Mouse (Mus musculus) cerebellum, adult 11 months (tissue): ENCODE data around the gene Shkbp1.
A peak's percentile ranks its signal among the peaks of the same experiment; 100 is the strongest.

Experiments
- DNase-seq: peaks from one replicate; pipeline ENCODE4 v3.0.0; 2022

Gene Shkbp1

DNA sequence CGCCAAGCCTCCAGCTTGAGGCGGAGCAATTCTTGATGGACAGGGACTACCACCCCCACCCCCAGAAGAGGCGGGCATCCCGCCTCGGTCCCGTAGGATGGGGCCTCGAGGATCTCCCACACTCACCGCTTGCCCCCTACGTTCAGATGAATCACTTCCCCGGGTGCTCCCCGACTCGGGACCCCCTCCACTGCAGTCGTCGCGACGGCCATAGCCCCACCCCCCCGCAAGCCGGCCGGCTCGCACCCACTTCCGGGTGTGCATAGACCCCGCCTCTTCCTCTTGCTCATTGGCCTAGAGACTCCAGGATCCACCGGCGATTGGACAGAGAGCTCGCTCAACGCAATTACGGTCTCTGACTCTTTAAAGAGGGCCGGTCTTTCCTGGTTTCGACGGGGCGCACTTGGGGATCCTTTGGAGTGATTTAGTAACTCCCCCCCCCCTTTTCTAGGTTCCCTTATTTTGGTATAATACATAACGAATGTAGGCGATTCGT, at the start of gene Shkbp1:
Gene Shkbp1 (minus strand): TSS at position 275 of the 496 bp plus-strand sequence.
- DNase-seq = peak; percentile 72

DNA sequence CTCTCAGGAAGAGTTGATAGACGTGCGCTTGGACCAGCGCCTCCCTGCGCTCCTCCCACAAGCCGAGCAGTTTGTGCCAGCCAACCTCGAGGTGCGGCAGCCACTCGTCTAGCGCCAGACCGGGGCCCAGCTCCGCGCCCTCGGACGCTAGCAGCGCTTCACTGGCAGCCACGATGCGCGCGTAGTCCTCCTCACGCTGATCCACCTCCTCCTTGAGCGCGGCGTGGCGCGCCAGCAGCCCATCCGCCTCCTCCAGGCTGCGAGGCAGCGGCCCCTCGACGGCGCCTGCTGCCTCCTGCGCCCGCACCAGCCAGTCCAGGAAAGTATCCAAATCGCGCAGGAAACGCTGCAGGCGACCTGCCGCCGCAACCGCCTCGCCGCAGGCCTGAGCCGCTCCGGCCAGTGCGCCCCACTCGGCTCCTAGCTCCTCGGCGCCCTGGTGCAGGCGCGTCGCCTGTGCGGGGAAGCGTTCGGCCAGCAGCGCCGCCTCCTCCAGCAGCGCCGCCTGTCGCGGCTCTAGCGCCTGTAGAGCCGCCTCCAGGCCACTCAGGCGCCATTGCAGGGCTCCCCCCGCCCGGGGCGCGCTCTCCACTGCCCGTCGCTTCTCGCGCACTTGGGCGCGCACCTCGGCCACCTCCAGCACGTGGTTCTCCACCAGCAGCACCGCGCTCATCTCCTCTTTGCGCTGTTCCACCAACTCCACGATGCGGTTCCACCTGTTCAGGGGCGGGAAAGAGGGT, 48.6 kb upstream of the Shkbp1 start:
- no peak for DNase-seq

DNA sequence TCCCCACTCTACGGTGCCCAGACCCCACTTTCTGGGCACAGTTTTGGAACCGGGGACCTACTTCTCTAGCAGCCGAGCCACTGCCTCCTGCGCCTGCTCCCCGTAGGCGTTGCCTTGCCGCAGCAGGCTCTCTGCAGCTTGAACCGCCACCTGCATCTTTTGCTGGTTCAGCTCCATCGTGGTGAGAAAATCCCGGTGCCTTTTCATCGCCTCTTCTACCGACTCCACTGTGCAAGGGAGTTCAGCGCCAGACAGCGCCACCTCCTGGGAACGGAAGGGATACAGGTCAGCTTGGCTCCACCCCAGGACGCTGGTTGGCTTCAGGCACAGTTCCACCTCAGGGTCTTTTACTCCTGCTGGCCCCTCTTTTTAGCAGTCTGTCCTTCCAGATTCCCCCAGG, 46.9 kb upstream of the Shkbp1 start:
- peak; percentile 81 for DNase-seq

- DNase-seq = no peak
Measured at GRCm38 (mm10) chr7:27400545-27400944, 44.7 kb upstream of the Shkbp1 start.

- no peak for DNase-seq
Measured at GRCm38 (mm10) chr7:27397048-27397949, 41.5 kb upstream of the Shkbp1 start.

DNA sequence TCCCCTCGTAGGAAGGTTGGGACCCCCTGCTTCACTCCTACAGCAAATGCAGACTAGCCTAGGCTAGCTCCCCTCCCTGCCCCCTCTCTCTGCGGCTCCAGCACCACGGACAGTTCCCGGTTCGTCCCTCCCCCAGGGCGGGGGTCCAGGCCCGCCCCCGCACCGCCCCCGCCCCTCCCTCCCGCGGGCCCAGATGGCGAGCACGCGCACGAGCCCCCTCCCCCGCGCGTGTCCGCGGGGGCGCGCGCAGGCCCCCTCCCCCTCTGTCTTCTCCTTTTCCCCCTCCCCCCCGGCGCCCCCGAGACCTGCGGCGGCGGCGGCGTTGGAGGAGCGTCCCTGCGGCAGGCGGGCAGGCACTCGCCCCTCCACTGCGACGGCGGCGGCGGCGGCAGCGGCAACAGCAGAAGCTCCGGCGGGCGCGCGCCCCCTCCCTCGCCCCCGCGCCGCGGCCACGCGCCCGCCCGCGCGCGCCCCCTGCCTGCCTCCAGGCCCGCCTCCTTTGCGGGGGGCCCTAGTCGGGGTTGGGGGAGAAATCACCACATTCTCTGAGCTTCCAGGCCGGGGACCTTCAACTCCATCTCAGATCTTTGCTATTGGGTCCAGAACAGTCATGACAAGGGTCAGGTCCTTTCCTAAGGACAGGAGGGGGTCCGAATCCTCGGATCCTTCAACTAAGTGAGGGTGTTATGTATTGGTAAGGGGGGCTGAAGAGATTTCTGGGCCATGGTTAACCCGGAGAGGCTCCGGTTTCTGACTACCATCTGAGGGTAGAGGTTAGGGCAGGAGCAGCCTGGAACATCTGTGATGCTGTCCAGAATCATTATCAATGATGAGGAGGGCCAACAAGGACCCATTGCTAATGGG, 40.6 kb upstream of the Shkbp1 start:
- DNase-seq = peak; percentile 71

GRCm38 (mm10) chr7:27395521-27396183, 39.8 kb upstream of the Shkbp1 start:
- DNase-seq = no peak

DNA sequence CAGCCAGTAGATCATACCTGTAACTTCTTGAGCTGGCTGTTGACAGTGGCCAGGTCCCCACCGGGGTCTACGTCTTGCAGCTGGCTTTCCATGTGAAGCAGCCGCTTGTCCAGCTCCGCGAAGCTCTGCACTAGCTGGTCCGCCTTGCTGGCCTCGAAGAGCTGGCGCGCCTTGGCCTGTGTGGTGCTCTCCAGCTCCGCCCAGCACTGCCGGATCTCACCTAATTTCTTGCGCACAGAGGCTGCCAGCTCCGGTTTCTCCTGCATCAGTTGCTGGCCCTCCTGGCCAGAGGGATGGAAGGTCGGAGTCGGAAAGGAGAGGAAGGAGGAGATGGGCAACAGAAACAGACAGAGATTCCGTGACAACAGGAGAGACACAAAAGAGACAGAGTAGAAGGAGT, 35.6 kb upstream of the Shkbp1 start:
- DNase-seq = no peak

DNA sequence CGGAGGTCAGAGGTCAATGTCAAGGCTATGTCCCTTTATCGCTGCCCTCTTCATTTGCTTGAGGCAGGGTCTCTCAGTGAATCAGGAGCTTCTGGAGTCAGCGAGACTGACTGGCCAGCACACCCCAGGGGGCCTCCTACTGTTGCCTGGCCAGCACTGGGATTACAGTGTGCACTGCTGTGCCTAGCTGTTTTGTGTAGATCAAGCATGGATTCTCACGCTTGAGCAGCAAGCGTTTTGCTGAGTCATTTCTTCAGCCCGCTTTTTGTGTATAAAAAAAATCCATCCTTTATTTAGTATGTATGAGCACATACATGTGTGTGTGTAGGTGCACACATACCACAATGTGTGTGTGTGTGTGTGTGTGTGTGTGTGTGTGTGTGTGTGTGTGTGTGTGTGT, 33.4 kb upstream of the Shkbp1 start:
- DNase-seq = no peak

DNA sequence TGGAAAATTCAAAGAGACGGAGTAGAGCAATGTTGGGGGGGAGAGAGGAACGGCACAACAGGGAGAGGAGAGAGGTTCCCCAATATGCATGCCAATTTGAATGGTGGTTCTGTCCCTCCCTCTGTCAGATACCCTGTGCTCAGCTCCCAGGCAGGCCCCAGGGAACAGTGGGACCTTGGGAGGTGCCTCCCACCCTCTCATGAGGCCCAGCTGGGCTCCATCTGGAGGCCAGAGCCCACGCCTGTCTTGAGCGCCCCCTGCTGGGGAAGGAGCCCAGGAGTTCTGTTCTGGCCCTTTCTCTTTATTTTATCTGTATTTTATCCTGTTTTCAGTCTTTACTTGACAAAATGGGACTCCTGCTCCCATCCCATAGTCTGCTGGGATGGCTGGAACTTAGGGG, 28.9 kb upstream of the Shkbp1 start:
- DNase-seq = no peak

DNA sequence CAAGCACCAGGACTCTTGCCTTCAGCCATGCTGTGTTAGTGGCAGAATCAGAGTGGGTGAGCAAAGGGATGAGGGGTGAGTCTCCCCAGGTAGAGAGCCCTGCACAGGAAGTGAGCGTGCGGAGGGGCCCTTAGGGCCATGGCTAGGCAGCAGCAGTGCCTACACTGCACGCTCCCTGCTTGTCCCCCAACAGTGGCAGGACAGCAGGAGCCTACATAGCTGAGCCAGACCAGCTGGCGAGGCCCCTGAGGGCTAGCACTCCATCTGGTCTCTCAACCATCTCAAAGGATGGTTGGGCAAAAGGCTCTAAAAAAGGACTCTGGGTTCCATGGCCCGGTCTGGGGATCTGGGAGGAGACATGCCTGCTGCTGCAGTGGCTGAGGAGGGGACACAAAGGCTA, 28.3 kb upstream of the Shkbp1 start:
- DNase-seq = peak; percentile 65

GRCm38 (mm10) chr7:27383233-27383632, 27.4 kb upstream of the Shkbp1 start:
- no peak for DNase-seq

- no peak for DNase-seq
Measured at GRCm38 (mm10) chr7:27381560-27381959, 25.7 kb upstream of the Shkbp1 start.

DNA sequence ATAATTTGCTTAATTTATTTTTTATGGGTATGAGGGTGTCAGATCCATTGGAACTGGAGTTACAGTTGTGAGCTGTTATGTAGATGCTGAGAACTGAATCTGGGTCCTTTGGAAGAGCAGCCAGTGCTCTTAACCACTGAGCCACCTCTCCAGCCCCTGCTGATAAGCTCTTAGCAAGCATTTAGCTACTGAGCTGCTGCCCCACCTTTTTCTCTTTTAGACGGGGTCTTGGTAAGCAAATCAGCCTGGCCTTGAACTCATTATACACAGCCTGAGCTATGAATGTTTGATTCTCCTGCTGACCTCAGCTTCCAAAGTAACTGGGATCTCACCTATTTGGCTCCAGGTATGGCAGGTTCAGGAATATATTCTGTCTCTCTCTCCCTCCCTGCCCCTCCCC, 25.2 kb upstream of the Shkbp1 start:
- DNase-seq = no peak

GRCm38 (mm10) chr7:27379836-27380235, 24.0 kb upstream of the Shkbp1 start:
- DNase-seq = no peak

DNA sequence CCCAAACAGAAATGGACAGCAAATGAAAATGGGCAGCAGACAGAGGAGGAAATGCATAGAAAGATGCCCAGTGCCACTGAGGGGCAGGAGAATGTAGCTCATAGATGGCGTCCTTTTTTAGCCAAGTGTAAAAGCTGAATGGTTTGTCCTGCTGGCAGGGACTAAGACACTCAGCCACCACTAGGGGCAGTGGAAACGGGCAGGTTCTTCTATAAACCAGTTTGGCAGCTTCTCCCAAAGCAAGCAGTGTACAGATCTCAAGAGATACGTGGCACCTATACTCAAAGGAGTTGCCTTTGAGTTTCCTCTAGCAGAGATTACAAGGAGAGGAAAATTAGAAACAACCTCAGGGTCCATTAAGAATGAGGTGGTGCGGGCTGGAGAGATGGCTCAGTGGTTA, 22.6 kb upstream of the Shkbp1 start:
- DNase-seq = no peak

DNA sequence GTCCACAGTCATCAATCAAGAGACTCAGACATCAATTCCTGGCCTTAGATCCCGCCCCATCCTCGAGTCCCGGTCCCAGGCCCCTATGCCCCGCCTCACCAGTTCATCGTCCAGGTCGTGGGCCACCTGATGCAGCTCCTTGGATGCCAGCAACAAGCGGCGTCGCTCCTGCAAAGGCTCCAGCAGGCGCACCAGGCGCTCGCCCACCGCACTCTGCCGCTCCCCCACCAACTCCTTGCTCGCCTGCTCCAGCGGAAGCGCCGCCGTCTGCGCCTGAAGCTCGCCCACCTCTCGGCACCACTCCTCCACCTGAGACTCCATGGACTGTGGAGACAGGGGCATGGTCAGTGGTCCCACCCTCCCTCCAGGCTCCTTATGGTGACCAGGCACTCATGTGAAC, 19.5 kb upstream of the Shkbp1 start:
- no peak for DNase-seq

DNA sequence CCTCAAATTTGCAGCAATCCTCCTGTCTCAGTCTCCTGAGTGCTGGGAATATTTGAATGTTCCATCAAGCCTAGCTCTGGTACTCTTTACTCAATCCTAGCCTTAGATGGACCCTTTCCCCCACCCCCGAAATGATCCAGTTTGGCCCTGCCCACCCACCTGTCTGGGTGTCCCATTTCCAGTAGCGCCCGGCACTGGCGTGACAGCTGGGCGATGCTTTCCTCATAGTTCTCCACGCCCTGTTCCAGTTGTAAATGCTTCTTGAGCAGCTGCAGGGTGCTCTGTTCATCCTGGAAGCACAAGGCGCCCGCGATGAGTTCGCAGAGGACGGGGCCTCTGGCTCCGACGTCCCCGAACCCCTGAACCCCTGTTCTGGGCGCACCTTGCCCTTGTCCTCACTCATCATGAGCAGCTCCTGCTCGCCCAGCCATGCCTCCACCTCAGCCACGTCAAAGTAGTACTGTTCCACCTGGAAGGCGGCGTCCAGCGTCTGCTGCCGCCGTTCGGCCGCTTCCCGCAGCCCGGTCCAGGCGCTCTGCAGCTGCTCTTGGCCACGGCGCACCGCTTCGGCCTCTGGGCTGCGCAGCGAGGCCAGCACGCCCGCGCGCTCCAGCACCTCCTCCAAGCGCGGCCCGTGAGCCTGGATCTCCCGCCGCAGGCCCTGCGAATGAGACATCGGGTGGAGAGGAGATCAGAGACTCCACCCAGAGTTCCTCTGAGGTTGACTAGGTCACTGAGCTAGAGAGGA, 16.1 kb upstream of the Shkbp1 start:
- DNase-seq = no peak

GRCm38 (mm10) chr7:27369111-27369510, 13.3 kb upstream of the Shkbp1 start:
- no peak for DNase-seq

- no peak for DNase-seq
Measured at GRCm38 (mm10) chr7:27367976-27368375, 12.2 kb upstream of the Shkbp1 start.

DNA sequence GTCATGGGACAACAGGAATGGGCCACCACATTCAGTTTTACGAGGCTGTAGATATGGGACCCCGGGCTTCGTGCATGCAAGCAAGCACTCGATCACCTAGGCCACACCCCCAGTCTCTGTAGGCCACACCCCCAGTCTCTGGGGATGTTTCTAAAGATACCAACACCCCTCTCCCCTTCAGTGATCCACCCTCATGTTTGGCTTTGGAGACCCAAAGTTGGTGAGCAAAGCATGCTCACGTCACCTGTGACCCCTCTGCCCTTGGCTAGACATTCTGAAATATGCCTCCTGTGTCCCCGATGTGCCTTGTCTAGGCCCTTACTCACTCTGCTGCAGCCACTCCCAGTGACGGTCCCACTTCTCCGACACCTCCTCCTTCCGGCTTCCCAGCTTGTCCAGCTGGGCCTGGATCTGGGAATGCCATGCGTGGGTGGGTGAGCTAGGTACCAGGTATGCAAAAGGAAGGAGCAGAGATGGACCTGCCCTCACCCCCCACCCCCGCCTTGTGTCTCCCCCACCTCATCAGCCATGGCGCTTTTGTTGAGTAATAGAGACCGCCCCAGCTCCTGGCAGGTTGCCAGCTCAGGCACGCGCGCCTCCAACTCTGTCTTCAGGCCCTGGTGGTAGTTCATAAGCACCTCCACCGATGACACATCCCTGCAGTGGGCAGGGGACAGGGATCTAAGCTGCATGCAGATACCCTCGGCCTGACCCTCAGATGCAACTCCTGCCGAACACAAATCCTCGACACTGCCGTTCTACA, 10.4 kb upstream of the Shkbp1 start:
- DNase-seq = no peak
